Mouse (Mus musculus): ENCODE measurements around the gene Pcgf2.
"Not testable (repeated sequence)": the region's sequence is repeated elsewhere in the genome, so short reads cannot be mapped to it uniquely, and the experiment has no call there.

Pcgf2 gene

GRCm38 (mm10) chr11:97716021-97716420 lies 15.7 kb upstream of the Pcgf2 start:
- no peak for DNase-seq

GRCm38 (mm10) chr11:97714784-97715760 lies 14.8 kb upstream of the Pcgf2 start:
- peak in 1 of 2 experiments; percentile 49 for DNase-seq

GRCm38 (mm10) chr11:97714356-97714755 lies 14.1 kb upstream of the Pcgf2 start:
- DNase-seq = no peak

GRCm38 (mm10) chr11:97713896-97714295 lies 13.6 kb upstream of the Pcgf2 start:
- DNase-seq = no peak

GRCm38 (mm10) chr11:97712286-97712685 lies 12.0 kb upstream of the Pcgf2 start:
- no peak for DNase-seq

GRCm38 (mm10) chr11:97711200-97711900 lies 11.1 kb upstream of the Pcgf2 start:
- DNase-seq = no peak

GRCm38 (mm10) chr11:97710067-97710466 lies 9.8 kb upstream of the Pcgf2 start:
- not testable (repeated sequence) for DNase-seq

GRCm38 (mm10) chr11:97703039-97703826 lies 2.9 kb upstream of the Pcgf2 start, which contains the start of gene Psmb3:
Gene Psmb3 (plus strand): TSS chr11:97703399.
- peak; percentile 99 to 100 for DNase-seq

GRCm38 (mm10) chr11:97702393-97702745 lies 2.1 kb upstream of the Pcgf2 start:
- peak; percentile 90 to 92 for DNase-seq

GRCm38 (mm10) chr11:97701581-97702392 lies 1.5 kb upstream of the Pcgf2 start:
- no peak for DNase-seq

GRCm38 (mm10) chr11:97700746-97701580 lies 666 bp upstream of the Pcgf2 start:
- peak in 1 of 2 experiments; percentile 42 for DNase-seq

- DNase-seq = peak; percentile 91 to 94
Measured at GRCm38 (mm10) chr11:97699626-97700002, 683 bp downstream of the Pcgf2 start.

- DNase-seq = peak; percentile 79 to 85
Measured at GRCm38 (mm10) chr11:97698741-97699611, 1.3 kb downstream of the Pcgf2 start.

GRCm38 (mm10) chr11:97697891-97698529 lies 2.3 kb downstream of the Pcgf2 start:
- no peak for DNase-seq

GRCm38 (mm10) chr11:97697199-97697890 lies 3.0 kb downstream of the Pcgf2 start:
- DNase-seq = no peak

GRCm38 (mm10) chr11:97696669-97697068 lies 3.6 kb downstream of the Pcgf2 start:
- DNase-seq = no peak

- no peak for DNase-seq
Measured at GRCm38 (mm10) chr11:97695712-97696401, 4.4 kb downstream of the Pcgf2 start.

All from lung, adult 18-20 months (tissue).